Mouse (Mus musculus) hindbrain, embryonic 10.5 days (tissue): ENCODE data around the gene Adgrg6. TPM values are rescaled to one million over a fixed set of nuclear protein-coding genes. Genes with fewer than 3 reads are reported as not detected.

Experiments
- DNase-seq: peaks from one replicate; pipeline ENCODE4 v3.0.0-alpha.2; 2017; ENCODE audit warnings: low spot score
- H3K27ac ChIP-seq: fragments of 300-500 bp; sonication (generic); 2 replicates; pipeline ENCODE4 v1.5.1; 2016; ENCODE audit warnings: mild to moderate bottlenecking, moderate library complexity
- H3K27me3 ChIP-seq: fragments of 300-500 bp; sonication (generic); 2 replicates; pipeline ENCODE4 v1.6.1; 2016; ENCODE audit warnings: mild to moderate bottlenecking; ENCODE audit not compliant: poor library complexity, insufficient read depth, severe bottlenecking
- H3K36me3 ChIP-seq: fragments of 300-500 bp; sonication (generic); 2 replicates; pipeline ENCODE4 v1.6.1; 2016; ENCODE audit warnings: mild to moderate bottlenecking, moderate library complexity
- H3K4me1 ChIP-seq: fragments of 300-500 bp; sonication (generic); replicated peaks from 2 replicates; pipeline ENCODE4 v1.6.1; 2016; ENCODE audit warnings: mild to moderate bottlenecking
- H3K4me3 ChIP-seq: fragments of 300-500 bp; sonication (generic); 2 replicates; pipeline ENCODE4 v1.5.1; 2016; ENCODE audit warnings: mild to moderate bottlenecking, moderate library complexity
- H3K9me3 ChIP-seq: fragments of 300-500 bp; sonication (generic); 2 replicates; pipeline ENCODE4 v1.6.1; 2016; ENCODE audit warnings: mild to moderate bottlenecking, moderate library complexity
- WGBS: fragments of 180-500 bp; shearing (Covaris S2); methylation state at CpG from one replicate; pipeline ENCODE4 v1.1.7; 2016; 5-methylcytosine and 5-hydroxymethylcytosine counted together
- polyA plus RNA-seq: library from polyadenylated mRNA; unstranded; fragments of >200 nt; fragmentation: Nextera tagmentation; extraction: Ambion mirVana; gene quantifications from 2 replicates; pipeline ENCODE4 v1.2.1, GENCODE M21; 2016

Gene Adgrg6
- polyA plus RNA-seq, 1 experiment from 2014 or later: 0.90 TPM

DNA sequence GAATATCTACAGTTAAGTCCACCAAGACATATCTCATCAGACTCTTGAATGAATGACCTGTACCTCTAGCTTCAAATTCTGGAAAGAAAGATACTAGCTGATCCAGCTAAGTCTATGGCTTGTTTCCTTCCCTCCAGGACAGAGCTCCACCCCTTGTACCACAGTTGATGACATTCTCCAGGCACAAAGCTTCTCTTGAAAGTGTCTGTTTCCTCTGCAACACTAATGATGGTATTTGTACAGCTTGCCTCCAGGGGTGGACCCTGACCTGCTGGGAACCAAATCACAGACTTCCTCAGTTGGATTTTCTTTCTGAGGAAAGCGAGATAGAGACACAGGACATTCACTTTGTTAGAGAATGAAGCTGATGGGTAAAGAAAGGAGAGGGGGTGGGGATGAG is 69.1 kb downstream of the Adgrg6 start:
- WGBS: 65% methylated on average over 1 of the region's 1 CpGs
- no peaks in the 10 kb centered on the region for H3K36me3 ChIP-seq

DNA sequence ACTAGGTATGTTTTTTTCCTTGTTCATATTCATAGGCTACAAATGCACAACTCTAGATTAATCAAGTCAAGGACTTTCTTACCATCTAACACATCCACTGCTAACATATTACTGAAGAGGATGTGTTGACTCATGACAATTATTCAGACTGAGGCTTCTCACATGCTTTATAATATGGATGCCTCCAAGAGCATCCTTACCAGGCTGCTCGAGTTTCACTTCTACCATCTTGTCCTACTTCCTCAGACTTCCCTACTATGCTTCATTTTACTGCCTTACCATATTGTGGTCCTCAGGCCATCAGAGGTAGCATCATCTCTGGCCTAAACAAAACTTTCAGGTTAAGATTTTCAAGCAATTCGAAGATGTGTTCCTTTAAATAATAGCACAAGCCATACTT is 69.8 kb downstream of the Adgrg6 start:
- WGBS: 90% methylated on average over 2 of the region's 2 CpGs

More for the DNA sequence above, 69.1 kb downstream of the Adgrg6 start:
- Histone ChIP-seq H3K4me3 (no peak overlapping the region), H3K27ac (no peak overlapping the region), H3K4me1 (no peaks in the 10 kb centered on the region), H3K27me3 (no peaks in the 10 kb centered on the region), H3K9me3 (no peaks in the 10 kb centered on the region)
- no peak for DNase-seq

DNA sequence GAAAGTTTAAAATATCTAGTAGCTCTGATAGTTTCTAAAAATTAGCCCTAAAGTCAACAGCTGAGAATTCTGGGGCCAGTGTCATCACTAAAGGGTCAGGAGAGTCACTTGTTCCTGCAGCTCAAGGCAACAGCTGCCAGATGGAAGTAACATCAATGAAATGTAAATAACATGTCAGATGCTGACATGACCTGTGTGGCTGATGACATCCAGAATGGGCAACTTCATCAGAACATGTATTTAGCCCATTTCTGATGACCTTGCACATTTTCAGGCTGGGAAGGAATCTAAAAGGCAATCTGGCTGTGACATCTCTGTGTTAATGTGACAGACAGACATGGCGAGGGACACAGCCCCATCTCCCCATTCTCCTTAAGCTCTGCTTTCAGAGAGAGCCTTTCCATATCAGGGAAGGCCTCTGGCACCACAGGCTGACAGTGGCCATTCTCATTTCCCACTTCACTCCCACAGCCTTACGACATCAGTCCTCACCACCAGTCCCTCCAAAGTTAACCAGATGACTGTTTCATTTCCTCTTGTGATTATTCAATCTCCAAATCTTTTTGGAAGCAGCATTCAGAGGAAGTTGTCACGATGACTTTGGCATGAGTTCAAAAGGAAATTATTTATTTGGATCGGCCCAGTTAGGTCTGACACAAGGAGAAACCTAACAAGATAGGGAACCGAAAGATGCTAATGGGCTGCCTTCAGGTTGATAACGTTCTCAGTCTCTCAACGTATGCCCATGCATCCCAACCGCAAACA is 70.7 kb downstream of the Adgrg6 start:
- Histone ChIP-seq H3K4me1 (0 out of 2 replicates have a peak, but pooled peaks cover 5% of the 10 kb centered on the region), H3K27me3 (no peaks in the 10 kb centered on the region), H3K27ac (no peak overlapping the region), H3K9me3 (no peaks in the 10 kb centered on the region), H3K36me3 (no peaks in the 10 kb centered on the region), H3K4me3 (no peak overlapping the region)
- 85% methylated on average over 8 of the region's 8 CpGs for WGBS
- no peak for DNase-seq

More for the DNA sequence above, 69.8 kb downstream of the Adgrg6 start:
- H3K36me3 ChIP-seq: no peaks in the 10 kb centered on the region
- no peak for DNase-seq
- H3K9me3 ChIP-seq: no peaks in the 10 kb centered on the region
- H3K4me3 ChIP-seq: no peak overlapping the region
- H3K27ac ChIP-seq: no peak overlapping the region
- no peaks in the 10 kb centered on the region for H3K27me3 ChIP-seq
- 0 out of 2 replicates have a peak, but pooled peaks cover 5% of the 10 kb centered on the region for H3K4me1 ChIP-seq

DNA sequence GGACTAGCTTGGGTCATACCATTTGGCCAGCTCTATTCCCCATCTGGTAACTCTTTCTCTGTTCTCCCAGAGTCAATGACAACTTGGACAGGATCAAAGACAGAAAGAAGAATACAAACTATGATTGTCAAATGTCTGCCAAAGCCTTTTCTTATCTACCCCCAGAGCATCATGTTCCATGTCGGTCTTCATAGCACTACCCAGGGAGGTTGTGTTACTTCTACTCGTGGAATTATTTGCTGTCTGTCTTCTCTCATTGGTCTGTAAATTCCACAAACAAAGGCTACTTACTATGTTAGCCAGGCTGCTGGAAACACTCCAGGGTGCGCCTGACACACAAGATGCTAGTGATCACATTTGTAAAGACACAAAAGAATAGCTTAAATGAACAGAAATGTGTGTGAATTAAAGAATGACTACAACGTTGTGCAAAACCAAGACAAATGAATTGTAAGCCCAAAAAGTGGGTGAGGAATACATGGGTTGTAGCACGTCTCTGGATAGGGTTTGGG is 74.4 kb downstream of the Adgrg6 start:
- DNase-seq: no peak
- Histone ChIP-seq H3K9me3 (no peaks in the 10 kb centered on the region), H3K27me3 (no peaks in the 10 kb centered on the region), H3K4me3 (no peak overlapping the region), H3K27ac (no peak overlapping the region), H3K4me1 (0 out of 2 replicates have a peak, but pooled peaks cover 5% of the 10 kb centered on the region), H3K36me3 (no peaks in the 10 kb centered on the region)
- WGBS: 60% methylated on average over 5 of the region's 5 CpGs

DNA sequence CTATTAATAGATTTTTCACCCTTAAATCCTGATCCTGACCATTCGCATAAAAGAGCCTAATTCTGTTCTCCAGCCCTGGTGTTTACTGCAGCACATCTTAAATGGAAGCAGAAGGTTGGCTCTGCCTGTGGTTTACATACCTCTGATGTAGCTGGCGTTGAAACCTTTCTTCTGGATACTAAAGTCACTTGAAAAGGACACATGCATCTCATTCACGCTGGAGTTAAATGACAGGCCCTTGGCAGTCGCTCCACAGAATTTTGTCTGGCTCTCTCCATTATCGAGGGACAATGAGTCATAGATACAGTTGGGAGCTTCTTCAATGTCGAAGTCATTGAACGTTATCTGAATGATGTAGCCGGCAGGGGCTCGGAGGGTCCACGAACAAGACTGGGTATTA is 76.8 kb downstream of the Adgrg6 start:
- Histone ChIP-seq H3K27me3 (no peaks in the 10 kb centered on the region), H3K36me3 (no peaks in the 10 kb centered on the region), H3K27ac (no peak overlapping the region), H3K4me1 (0 out of 2 replicates have a peak, but pooled peaks cover 5% of the 10 kb centered on the region), H3K9me3 (no peaks in the 10 kb centered on the region), H3K4me3 (no peak overlapping the region)
- 87% methylated on average over 10 of the region's 10 CpGs for WGBS
- no peak for DNase-seq

DNA sequence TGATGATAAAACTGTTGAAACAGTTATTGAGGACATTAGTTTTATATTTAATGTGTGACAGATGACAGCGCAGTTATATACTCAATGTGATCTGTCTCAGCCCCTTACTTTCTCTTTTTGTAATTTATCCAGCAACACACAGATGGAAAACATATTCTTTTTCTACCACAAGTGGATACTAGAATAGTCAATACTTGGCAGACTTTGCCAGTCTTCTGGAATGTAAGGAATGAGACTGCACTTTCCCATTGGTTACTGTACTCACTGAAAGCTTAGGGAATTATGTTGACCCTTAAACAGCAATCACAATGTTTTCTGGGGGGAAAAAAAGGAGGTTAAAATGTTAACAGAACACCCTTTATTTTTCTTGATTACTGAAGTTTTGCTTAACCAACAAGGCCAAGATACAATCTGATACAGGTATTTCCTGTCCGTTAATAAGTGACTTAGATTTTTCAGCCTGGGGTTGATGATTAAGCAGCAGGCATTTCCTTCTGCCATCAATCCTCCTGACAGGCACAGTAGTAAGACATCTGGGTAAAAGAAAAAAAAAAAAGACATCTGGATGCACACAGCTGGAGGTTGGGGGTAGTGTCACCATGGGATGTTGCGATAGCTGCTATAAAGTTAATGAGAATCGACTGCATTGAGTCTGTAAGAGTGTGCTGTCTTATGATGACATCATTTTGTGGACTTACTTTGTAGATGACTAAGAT is 81.5 kb downstream of the Adgrg6 start:
- Histone ChIP-seq H3K27ac (no peak overlapping the region), H3K4me3 (no peak overlapping the region), H3K4me1 (no peaks in the 10 kb centered on the region), H3K27me3 (no peaks in the 10 kb centered on the region), H3K9me3 (no peaks in the 10 kb centered on the region), H3K36me3 (no peaks in the 10 kb centered on the region)
- no peak for DNase-seq
- 79% methylated on average over 4 of the region's 4 CpGs for WGBS

DNA sequence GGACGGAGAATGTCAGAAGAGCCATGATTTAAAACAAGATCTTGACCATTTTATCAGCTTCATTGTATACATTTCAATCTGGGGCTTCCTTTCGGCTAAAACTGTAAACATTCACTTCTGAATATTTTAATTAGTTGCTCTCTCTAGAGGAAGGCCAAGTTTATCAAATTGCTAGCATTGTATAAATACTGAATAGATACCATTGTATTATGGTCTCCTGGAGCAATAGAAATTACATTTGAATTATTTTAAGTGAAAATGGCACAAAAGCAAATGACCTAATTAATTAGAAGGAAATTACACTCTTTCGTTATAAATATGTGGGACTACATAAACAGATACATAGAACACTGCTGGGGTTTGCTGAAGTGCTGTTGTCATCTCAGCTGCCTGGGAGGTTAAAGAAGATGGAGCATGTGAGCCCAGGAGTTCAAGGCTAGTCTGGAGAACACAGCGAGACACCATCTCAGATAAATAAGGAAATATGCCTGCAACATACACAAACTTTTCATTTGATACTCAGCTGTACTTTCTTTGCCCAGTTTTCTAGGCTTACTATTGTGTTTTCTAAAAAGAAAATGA is 84.4 kb downstream of the Adgrg6 start:
- Histone ChIP-seq H3K4me3 (no peak overlapping the region), H3K4me1 (no peaks in the 10 kb centered on the region), H3K27me3 (no peaks in the 10 kb centered on the region), H3K27ac (no peak overlapping the region), H3K36me3 (no peaks in the 10 kb centered on the region), H3K9me3 (no peaks in the 10 kb centered on the region)
- no peak for DNase-seq
- 85% methylated on average over 4 of the region's 4 CpGs for WGBS

DNA sequence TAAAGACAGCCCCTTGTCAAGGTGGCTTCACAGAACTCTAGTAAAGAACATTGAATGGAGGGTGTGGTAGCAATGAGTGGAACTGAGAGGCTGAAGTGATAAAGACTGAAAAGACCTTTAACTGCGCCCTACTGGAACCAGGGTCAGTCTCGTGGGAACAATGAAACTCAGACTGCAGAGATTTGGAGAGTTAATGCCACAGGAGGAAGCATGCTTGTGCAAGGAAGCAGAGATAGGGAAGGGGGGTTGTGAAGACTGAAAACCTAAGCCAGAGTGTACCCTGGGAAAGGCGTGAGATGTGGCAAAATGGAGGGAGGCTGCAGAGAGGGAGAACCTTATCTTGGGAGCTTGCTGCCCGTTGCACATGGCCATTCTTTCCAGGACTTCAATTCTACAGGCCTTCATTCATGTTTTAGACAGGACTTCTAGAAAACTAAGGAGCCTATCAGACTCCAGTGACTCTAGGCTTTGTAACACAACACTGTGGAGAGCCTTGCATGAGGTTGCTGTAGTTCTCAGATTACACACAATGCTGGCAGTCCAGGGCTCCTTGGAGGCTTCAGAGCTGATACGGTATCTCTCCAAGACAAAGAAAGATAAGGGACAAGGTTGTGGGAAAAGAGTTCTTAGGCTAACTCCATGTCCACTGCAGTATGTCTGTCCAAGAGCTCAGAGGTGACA is 85.1 kb downstream of the Adgrg6 start:
- Histone ChIP-seq H3K9me3 (no peaks in the 10 kb centered on the region), H3K27me3 (no peaks in the 10 kb centered on the region), H3K4me3 (no peak overlapping the region), H3K36me3 (no peaks in the 10 kb centered on the region), H3K4me1 (no peaks in the 10 kb centered on the region), H3K27ac (no peak overlapping the region)
- DNase-seq: no peak
- WGBS: 67% methylated on average over 5 of the region's 5 CpGs

DNA sequence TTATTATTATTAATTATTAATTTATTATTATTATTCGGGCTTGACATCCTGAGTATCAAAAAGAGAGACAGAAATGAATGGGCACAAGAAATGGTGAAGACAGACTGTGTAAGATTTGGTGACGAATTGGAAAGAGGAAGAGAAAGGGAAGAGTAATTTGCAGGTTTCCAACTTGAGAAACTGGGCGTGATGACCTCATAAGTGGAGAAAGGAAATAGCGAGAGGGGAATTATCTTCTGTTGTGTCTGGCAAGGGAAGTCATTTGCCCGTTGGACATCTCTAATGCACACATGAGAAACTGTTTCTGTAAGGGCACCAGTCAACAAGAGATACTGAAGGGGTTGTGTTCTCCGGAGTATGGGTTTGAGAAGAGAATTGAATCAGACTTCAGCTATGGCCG is 85.6 kb downstream of the Adgrg6 start:
- no peak overlapping the region for H3K4me3 ChIP-seq
- no peak overlapping the region for H3K27ac ChIP-seq
- no peak for DNase-seq
- WGBS: 88% methylated on average over 7 of the region's 7 CpGs
- H3K36me3 ChIP-seq: no peaks in the 10 kb centered on the region
- no peaks in the 10 kb centered on the region for H3K9me3 ChIP-seq
- H3K27me3 ChIP-seq: no peaks in the 10 kb centered on the region
- no peaks in the 10 kb centered on the region for H3K4me1 ChIP-seq

DNA sequence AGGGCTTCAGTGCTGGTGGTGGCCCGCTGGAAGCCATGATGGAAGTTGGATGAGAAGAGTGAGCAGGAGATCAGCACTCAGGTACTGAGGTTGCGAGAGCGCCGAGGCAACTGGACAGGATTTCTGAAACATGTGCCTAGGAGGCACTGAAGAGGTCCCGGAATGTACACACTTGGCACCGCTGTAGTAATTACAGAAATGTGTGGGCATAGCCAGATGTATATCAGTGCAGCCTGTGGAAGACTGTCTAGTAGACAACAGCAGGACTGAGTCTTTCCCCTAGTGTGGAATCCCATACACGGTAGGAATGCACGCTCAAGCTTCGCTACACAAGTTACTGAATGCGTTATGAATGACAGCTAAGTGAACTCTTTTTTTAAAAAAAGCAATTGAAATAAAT is 86.1 kb downstream of the Adgrg6 start:
- Histone ChIP-seq H3K36me3 (no peaks in the 10 kb centered on the region), H3K4me1 (no peaks in the 10 kb centered on the region), H3K9me3 (no peaks in the 10 kb centered on the region), H3K4me3 (no peak overlapping the region), H3K27me3 (no peaks in the 10 kb centered on the region), H3K27ac (no peak overlapping the region)
- WGBS: 93% methylated on average over 10 of the region's 10 CpGs
- no peak for DNase-seq

DNA sequence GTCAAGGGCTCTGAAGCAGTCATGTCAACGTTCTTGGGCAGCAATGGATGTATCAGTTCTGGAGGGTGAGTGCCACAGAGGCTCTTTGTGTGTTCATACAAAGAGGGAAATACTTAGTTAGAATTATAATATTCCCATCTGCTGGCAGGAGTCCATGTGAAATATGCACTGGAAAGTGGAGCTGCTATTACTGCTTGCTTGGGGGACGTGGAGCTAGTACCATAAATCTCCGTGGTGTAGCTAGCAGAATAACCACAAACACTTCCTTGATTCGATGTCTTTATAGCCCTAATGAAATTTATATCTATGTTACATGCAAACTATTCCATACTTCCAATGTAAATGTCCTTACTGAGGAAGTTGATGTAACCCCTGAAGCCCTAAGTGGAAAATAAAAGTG is 91.0 kb downstream of the Adgrg6 start:
- no peak overlapping the region for H3K27ac ChIP-seq
- H3K27me3 ChIP-seq: no peaks in the 10 kb centered on the region
- WGBS: 90% methylated on average over 4 of the region's 4 CpGs
- H3K4me1 ChIP-seq: no peaks in the 10 kb centered on the region
- H3K9me3 ChIP-seq: no peaks in the 10 kb centered on the region
- H3K36me3 ChIP-seq: no peaks in the 10 kb centered on the region
- H3K4me3 ChIP-seq: no peak overlapping the region
- DNase-seq: no peak

DNA sequence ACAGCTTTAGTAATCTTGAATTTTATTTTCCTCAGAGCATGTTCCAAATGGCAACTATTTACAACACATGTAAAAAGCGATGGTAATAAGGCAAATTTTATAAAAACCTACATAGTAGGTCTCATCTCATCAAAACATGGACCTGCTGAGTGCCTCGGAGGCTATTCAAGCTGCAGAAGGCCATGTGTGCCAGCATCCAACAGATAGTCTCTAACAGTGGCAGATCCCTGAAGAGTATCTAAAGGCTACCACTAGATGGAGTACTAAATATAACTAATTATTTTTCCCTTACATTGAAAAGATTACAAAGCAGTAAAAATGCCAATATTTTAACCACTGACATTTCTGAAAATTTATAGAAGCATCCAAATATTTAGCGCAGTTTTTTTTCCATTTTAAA is 93.6 kb downstream of the Adgrg6 start:
- Histone ChIP-seq H3K9me3 (no peaks in the 10 kb centered on the region), H3K27me3 (no peaks in the 10 kb centered on the region), H3K36me3 (no peaks in the 10 kb centered on the region), H3K4me1 (no peaks in the 10 kb centered on the region), H3K4me3 (no peak overlapping the region), H3K27ac (no peak overlapping the region)
- DNase-seq: no peak
- WGBS: 37% methylated on average over 3 of the region's 3 CpGs
